ENCODE assay signal across 8 mouse cellular contexts in genomic region chr4:143299325-143300070, GRCm38 (mm10). TPM values are rescaled to one million over a fixed set of nuclear protein-coding genes. Genes with fewer than 3 reads are reported as not detected.
DNase-seq lines count a peak whose midpoint lies in the region; ATAC-seq and TF ChIP-seq lines count a peak whose summit lies in the region.

TSS of gene Pdpn (minus strand) at chr4:143299564.

- no peaks in the 10 kb centered on the region for H3K36me3 ChIP-seq in intestine, embryonic 16.5 days (ENCODE audit: control insufficient read depth, insufficient read depth, low read length)
- H3K36me3 ChIP-seq in limb, embryonic 13.5 days, result no peaks in the 10 kb centered on the region
- H3K36me3 ChIP-seq in midbrain, embryonic 15.5 days (replicated peaks), result no peaks in the 10 kb centered on the region
- no peaks in the 10 kb centered on the region for H3K36me3 ChIP-seq in testis, adult 2 months (ENCODE audit: control insufficient read depth, insufficient read depth, low read length)

- WGBS in intestine, embryonic 16.5 days, result 6% methylated on average over 31 of the region's 31 CpGs
- WGBS in limb, embryonic 13.5 days, result under 1% methylated on average over 31 of the region's 31 CpGs
- 1% methylated on average over 31 of the region's 31 CpGs for WGBS in midbrain, embryonic 15.5 days

- peak within 1 kb of the TSS; percentile 59 for H3K4me2 ChIP-seq in intestine, embryonic 16.5 days (ENCODE audit: low read depth, low read length)
- H3K4me2 ChIP-seq in limb, embryonic 13.5 days (replicated peaks), result peak within 1 kb of the TSS; percentile 88
- peak within 1 kb of the TSS; percentile 51 for H3K4me2 ChIP-seq in midbrain, embryonic 15.5 days

- no peak within 1 kb of the TSS for H3K27ac ChIP-seq in intestine, embryonic 16.5 days (ENCODE audit: low read length)
- H3K27ac ChIP-seq in limb, embryonic 13.5 days, result peak within 1 kb of the TSS; percentile 67
- peak within 1 kb of the TSS; percentile 34; the same call in 1 of the 2 replicates for H3K27ac ChIP-seq in midbrain, embryonic 15.5 days
- H3K27ac ChIP-seq in testis, adult 2 months (ENCODE audit: control insufficient read depth, insufficient read depth, low read depth, low read length), result no peak within 1 kb of the TSS

- ATAC-seq in intestine, embryonic 16.5 days, result peak; percentile 72
- ATAC-seq in limb, embryonic 13.5 days (ENCODE audit: low FRiP score, low read depth), result peak; percentile 89; the same call in 1 of the 2 replicates
- ATAC-seq in midbrain, embryonic 15.5 days (replicated peaks), result peak; percentile 63
- no peak for ATAC-seq in erythroid progenitor cell, adult 5-6 weeks (replicated peaks; ENCODE audit: low FRiP score, poor library complexity, severe bottlenecking)

- peak within 1 kb of the TSS; percentile 58 for H3K9ac ChIP-seq in intestine, embryonic 16.5 days (ENCODE audit: low read depth, low read length)
- peak within 1 kb of the TSS; percentile 68 for H3K9ac ChIP-seq in limb, embryonic 13.5 days
- peak within 1 kb of the TSS; percentile 10; the same call in 1 of the 2 replicates for H3K9ac ChIP-seq in midbrain, embryonic 15.5 days

- peaks cover 3% of the 10 kb centered on the region; the same call in 1 of the 2 replicates for H3K27me3 ChIP-seq in intestine, embryonic 16.5 days (replicated peaks; ENCODE audit: control insufficient read depth, insufficient read depth, low read length)
- no peaks in the 10 kb centered on the region for H3K27me3 ChIP-seq in limb, embryonic 13.5 days
- no peaks in the 10 kb centered on the region for H3K27me3 ChIP-seq in midbrain, embryonic 15.5 days (replicated peaks)
- H3K27me3 ChIP-seq in testis, adult 2 months (ENCODE audit: control insufficient read depth, insufficient read depth, low read length), result no peaks in the 10 kb centered on the region

- no peak for TF ChIP-seq POLR2A in testis, adult 2 months (IDR thresholded peaks at IDR 0.05; ENCODE audit: control insufficient read depth, low read depth, low read length)

- H3K4me3 ChIP-seq in intestine, embryonic 16.5 days (ENCODE audit: low read length), result peak within 1 kb of the TSS; percentile 51
- H3K4me3 ChIP-seq in limb, embryonic 13.5 days, result peak within 1 kb of the TSS; percentile 53
- H3K4me3 ChIP-seq in midbrain, embryonic 15.5 days, result peak within 1 kb of the TSS; percentile 36
- peak within 1 kb of the TSS; percentile 52 for H3K4me3 ChIP-seq in testis, adult 2 months (ENCODE audit: control insufficient read depth, low read depth, low read length)

- peak; percentile 52 for DNase-seq in R1 (ENCODE audit: low read depth, low spot score)
- peak; percentile 94 for DNase-seq in embryo, embryonic 11 days
- DNase-seq in heart, adult 11 months, result peak; percentile 96

- no peaks in the 10 kb centered on the region for H3K9me3 ChIP-seq in intestine, embryonic 16.5 days (ENCODE audit: control insufficient read depth, low read length)
- H3K9me3 ChIP-seq in limb, embryonic 13.5 days, result no peaks in the 10 kb centered on the region
- H3K9me3 ChIP-seq in midbrain, embryonic 15.5 days, result no peaks in the 10 kb centered on the region

- no peak for TF ChIP-seq CTCF in testis, adult 2 months (IDR thresholded peaks at IDR 0.05; ENCODE audit: control insufficient read depth, insufficient read depth, insufficient replicate concordance, low read depth, low read length)

- H3K4me1 ChIP-seq in intestine, embryonic 16.5 days (ENCODE audit: control insufficient read depth, insufficient read depth, low read length), result peaks cover 13% of the 10 kb centered on the region
- H3K4me1 ChIP-seq in limb, embryonic 13.5 days, result peaks cover 66% of the 10 kb centered on the region
- H3K4me1 ChIP-seq in midbrain, embryonic 15.5 days, result peaks cover 29% of the 10 kb centered on the region
- peaks cover 3% of the 10 kb centered on the region for H3K4me1 ChIP-seq in testis, adult 2 months (ENCODE audit: control insufficient read depth, insufficient read depth, low read length)

RNA-seq across cellular contexts. Expression of gene Pdpn, which starts in this region (rescaled TPM):
- polyA plus RNA-seq in intestine, embryonic 16.5 days (2015; fragmentation: Nextera tagmentation; extraction: Ambion mirVana), result 22.3 and 22.6 TPM in 2 replicates
- 62.5 and 63.3 TPM in 2 replicates for polyA plus RNA-seq in limb, embryonic 13.5 days (2015; fragmentation: Nextera tagmentation; extraction: Ambion mirVana)
- 40.8 and 46.3 TPM in 2 replicates for polyA plus RNA-seq in midbrain, embryonic 15.5 days (2015; fragmentation: Nextera tagmentation; extraction: Ambion mirVana)
- 1.3 and 2.0 TPM in 2 replicates for polyA plus RNA-seq in testis, adult 2 months (2012; rRNA removed)
- not detected in 2 replicates for total RNA-seq in erythroid progenitor cell, adult 5-6 weeks (2015; ENCODE audit: low replicate concordance)
- not detected in 2 replicates for total RNA-seq in erythroid progenitor cell, adult 5-6 weeks (2017; ENCODE audit: low replicate concordance)

Comparison
In these comparisons a context has a peak if more than half of its experiments do, and no peak if none do; other contexts are left out.
1. H3K27ac ChIP-seq: peak in limb, embryonic 13.5 days (single experiment) and midbrain, embryonic 15.5 days (single experiment); none in intestine, embryonic 16.5 days (single experiment) and testis, adult 2 months (single experiment).
2. H3K9ac ChIP-seq: peak in every context shown above with its lines; median percentile 68 in limb, embryonic 13.5 days; 58 in intestine, embryonic 16.5 days; 10 in midbrain, embryonic 15.5 days.
3. Peak in every context shown above with its lines, with median percentiles within 50 percentile points of each other: DNase-seq, H3K4me2 ChIP-seq and H3K4me3 ChIP-seq.